Mouse (Mus musculus): ENCODE results near the gene Id3. TPM values are rescaled to one million over a fixed set of nuclear protein-coding genes. Genes with fewer than 3 reads are reported as not detected.

The Id3 gene
- polyA plus RNA-seq, 1 experiment from 2014 or later, result 106 TPM

GRCm38 (mm10) chr4:136129842-136130241 lies 13.5 kb upstream of the Id3 start:
- Histone ChIP-seq H3K4me2 (replicated peaks; ENCODE audit: low read depth) (no peak overlapping the region), H3K27me3 (replicated peaks; ENCODE audit: control insufficient read depth, insufficient read depth, low read length) (peaks cover 4% of the 10 kb centered on the region; the same call in 1 of the 2 replicates), H3K4me1 (replicated peaks; ENCODE audit: control insufficient read depth, insufficient read depth, low read length) (peaks cover 3% of the 10 kb centered on the region; the same call in 1 of the 2 replicates), H3K4me3 (ENCODE audit: low read depth, low read length) (no peak overlapping the region), H3K9ac (ENCODE audit: low read depth, low read length) (no peak overlapping the region), H3K9me3 (ENCODE audit: control insufficient read depth) (no peaks in the 10 kb centered on the region), H3K36me3 (ENCODE audit: control insufficient read depth, insufficient read depth) (no peaks in the 10 kb centered on the region), H3K27ac (ENCODE audit: low read depth, low read length) (no peak overlapping the region)
- TF ChIP-seq CTCF (IDR thresholded peaks at IDR 0.05; ENCODE audit: low read depth), result peak; percentile 35
- no peak for ATAC-seq
- WGBS, result 85% methylated on average over 1 of the region's 1 CpGs

GRCm38 (mm10) chr4:136133801-136134200 lies 9.5 kb upstream of the Id3 start:
- H3K36me3 ChIP-seq (ENCODE audit: control insufficient read depth, insufficient read depth), result no peaks in the 10 kb centered on the region
- no peak overlapping the region for H3K27ac ChIP-seq (ENCODE audit: low read depth, low read length)
- peaks cover 15% of the 10 kb centered on the region; the same call in 1 of the 2 replicates for H3K27me3 ChIP-seq (replicated peaks; ENCODE audit: control insufficient read depth, insufficient read depth, low read length)
- peaks cover 9% of the 10 kb centered on the region; the same call in 1 of the 2 replicates for H3K4me1 ChIP-seq (replicated peaks; ENCODE audit: control insufficient read depth, insufficient read depth, low read length)
- no peaks in the 10 kb centered on the region for H3K9me3 ChIP-seq (ENCODE audit: control insufficient read depth)
- no peak overlapping the region for H3K9ac ChIP-seq (ENCODE audit: low read depth, low read length)
- WGBS, result 50% methylated on average over 9 of the region's 9 CpGs
- TF ChIP-seq CTCF (IDR thresholded peaks at IDR 0.05; ENCODE audit: low read depth), result no peak
- H3K4me3 ChIP-seq (ENCODE audit: low read depth, low read length), result no peak overlapping the region
- ATAC-seq, result no peak
- H3K4me2 ChIP-seq (replicated peaks; ENCODE audit: low read depth), result no peak overlapping the region

DNA sequence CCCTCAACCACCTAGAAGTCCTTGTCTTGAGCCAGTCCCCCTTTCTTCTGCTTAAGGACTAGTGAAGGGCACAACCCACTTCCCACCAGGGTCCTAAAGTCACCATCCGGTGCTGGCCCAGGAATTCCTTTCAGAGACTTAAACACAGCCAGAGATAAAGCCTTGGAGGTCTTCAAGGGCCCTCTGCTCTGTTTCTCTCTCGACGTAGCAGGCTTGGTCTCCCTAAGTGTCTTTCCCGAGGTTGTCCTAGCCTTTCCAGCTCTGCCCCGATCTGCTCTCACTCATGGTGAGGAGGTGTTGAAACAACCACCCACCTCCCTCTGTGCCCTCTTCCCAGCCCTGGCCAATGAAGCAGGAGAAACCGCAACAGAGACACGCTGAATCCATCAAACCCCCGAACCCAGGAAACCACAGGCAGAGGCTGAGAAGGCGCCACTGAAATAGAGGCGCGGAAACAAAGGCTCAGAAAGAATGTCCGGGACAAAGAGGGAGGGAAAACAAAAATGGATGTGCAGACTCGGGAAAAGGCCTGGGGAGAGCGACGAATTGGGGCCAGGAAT lies 8.8 kb upstream of the Id3 start:
- H3K27ac ChIP-seq (ENCODE audit: low read depth, low read length), result peak overlapping the region; percentile 82
- H3K36me3 ChIP-seq (ENCODE audit: control insufficient read depth, insufficient read depth), result no peaks in the 10 kb centered on the region
- H3K4me1 ChIP-seq (replicated peaks; ENCODE audit: control insufficient read depth, insufficient read depth, low read length), result peaks cover 9% of the 10 kb centered on the region; the same call in 1 of the 2 replicates
- H3K4me2 ChIP-seq (replicated peaks; ENCODE audit: low read depth), result peak overlapping the region; percentile 86
- no peak for TF ChIP-seq CTCF (IDR thresholded peaks at IDR 0.05; ENCODE audit: low read depth)
- H3K27me3 ChIP-seq (replicated peaks; ENCODE audit: control insufficient read depth, insufficient read depth, low read length), result peaks cover 15% of the 10 kb centered on the region; the same call in 1 of the 2 replicates
- H3K4me3 ChIP-seq (ENCODE audit: low read depth, low read length), result peak overlapping the region; percentile 42
- no peaks in the 10 kb centered on the region for H3K9me3 ChIP-seq (ENCODE audit: control insufficient read depth)
- WGBS, result 11% methylated on average over 15 of the region's 15 CpGs
- H3K9ac ChIP-seq (ENCODE audit: low read depth, low read length), result peak overlapping the region; percentile 57
- ATAC-seq, result no peak

DNA sequence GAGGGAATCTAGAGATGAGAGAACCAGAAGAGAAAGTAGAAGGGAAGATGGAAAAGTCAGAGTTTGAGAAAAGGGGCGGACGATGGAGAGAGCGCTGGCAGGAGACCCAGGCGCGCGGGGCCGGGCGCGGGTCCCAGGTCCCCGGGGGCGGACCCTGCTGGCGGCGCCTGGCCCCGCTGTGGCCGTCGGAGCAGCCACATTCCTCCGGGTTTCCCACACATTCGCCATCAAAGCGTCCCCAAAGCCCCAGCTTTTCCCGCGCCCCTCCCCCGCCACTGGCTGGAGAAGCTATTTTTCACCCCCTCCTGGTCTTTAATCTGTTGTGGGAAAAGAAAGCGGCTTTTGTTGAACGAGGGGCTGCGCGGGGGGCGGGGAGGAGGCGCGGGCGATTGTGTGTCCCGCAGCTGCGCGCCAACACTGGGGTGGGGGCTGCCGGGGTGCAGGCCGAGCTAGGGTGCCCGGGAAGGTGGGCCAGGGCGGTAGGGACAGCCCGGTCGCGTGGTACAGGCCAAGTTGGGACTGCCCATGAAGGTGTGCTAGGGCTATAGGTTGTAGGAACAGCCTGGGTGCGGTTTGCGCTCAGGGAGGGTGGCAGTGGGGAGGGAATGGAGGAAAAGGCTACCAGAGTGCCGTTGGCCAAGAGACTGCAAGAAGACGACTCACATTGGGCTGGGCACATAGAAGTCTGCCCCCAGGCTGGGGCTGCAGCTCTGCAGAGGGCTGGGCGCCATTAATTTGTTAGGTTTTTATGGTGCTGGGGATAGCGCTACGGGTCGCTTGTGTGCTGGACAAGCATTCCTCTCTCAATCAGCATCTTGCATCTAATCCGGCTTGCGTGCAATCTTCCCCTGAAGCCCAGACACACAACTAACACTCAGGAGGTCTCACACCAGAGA lies 8.1 kb upstream of the Id3 start:
- Histone ChIP-seq H3K9ac (ENCODE audit: low read depth, low read length) (peak overlapping the region; percentile 57), H3K27ac (ENCODE audit: low read depth, low read length) (peak overlapping the region; percentile 82), H3K36me3 (ENCODE audit: control insufficient read depth, insufficient read depth) (no peaks in the 10 kb centered on the region), H3K4me1 (replicated peaks; ENCODE audit: control insufficient read depth, insufficient read depth, low read length) (peaks cover 12% of the 10 kb centered on the region), H3K4me3 (ENCODE audit: low read depth, low read length) (peak overlapping the region; percentile 42), H3K9me3 (ENCODE audit: control insufficient read depth) (no peaks in the 10 kb centered on the region), H3K27me3 (replicated peaks; ENCODE audit: control insufficient read depth, insufficient read depth, low read length) (peaks cover 15% of the 10 kb centered on the region; the same call in 1 of the 2 replicates), H3K4me2 (replicated peaks; ENCODE audit: low read depth) (peak overlapping the region; percentile 86)
- no peak for ATAC-seq
- no peak for TF ChIP-seq CTCF (IDR thresholded peaks at IDR 0.05; ENCODE audit: low read depth)
- WGBS, result 3% methylated on average over 50 of the region's 50 CpGs

DNA sequence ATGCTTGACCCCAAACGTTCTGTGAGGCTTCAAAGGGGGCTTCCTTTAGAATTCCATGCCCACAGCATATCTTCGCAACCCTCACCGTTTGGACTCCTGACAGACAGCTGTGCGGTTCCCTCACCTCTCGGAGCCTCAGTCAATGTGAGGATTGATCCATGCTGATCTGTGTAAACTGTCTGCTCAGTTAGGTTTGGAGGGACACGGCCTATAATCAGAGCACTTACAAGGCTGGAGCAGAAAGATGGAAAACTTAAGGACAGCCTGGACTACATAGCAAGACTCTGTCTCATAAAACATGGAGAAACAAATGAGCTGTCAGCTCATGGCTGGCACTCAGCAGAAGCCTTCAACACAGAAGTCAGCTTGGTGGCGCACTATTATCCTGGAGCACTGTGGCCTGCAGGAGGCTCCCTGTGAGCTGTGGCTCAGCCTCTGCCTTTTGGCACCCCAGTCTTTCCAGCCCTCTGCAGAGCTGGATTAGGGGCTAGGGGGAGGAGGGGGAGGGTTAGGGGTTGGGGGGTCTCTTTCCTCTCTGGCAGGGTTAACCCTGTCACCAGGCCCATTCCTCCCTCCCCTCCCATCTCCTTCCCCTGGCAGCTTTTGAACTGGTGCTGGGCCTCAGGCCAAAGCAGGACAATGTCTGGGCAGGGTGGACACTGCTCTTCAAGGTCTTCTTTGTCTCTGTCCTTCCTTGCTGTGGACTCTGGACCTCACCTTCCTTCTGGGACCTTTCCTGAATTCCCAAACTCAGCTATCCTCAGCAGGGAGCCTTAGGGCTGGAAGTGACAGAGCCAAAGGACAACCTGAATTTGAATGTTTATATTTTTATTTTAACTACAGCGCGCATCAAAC lies 7.2 kb upstream of the Id3 start:
- no peaks in the 10 kb centered on the region for H3K36me3 ChIP-seq (ENCODE audit: control insufficient read depth, insufficient read depth)
- H3K9me3 ChIP-seq (ENCODE audit: control insufficient read depth), result no peaks in the 10 kb centered on the region
- peak overlapping the region; percentile 82; the same call in 1 of the 2 replicates for H3K27ac ChIP-seq (ENCODE audit: low read depth, low read length)
- 58% methylated on average over 9 of the region's 9 CpGs for WGBS
- ATAC-seq, result no peak
- H3K4me3 ChIP-seq (ENCODE audit: low read depth, low read length), result peak overlapping the region; percentile 42; the same call in 1 of the 2 replicates
- no peak overlapping the region; the same call in 1 of the 2 replicates for H3K4me2 ChIP-seq (replicated peaks; ENCODE audit: low read depth)
- no peak overlapping the region for H3K9ac ChIP-seq (ENCODE audit: low read depth, low read length)
- H3K27me3 ChIP-seq (replicated peaks; ENCODE audit: control insufficient read depth, insufficient read depth, low read length), result peaks cover 15% of the 10 kb centered on the region; the same call in 1 of the 2 replicates
- TF ChIP-seq CTCF (IDR thresholded peaks at IDR 0.05; ENCODE audit: low read depth), result peak; percentile 46
- peaks cover 18% of the 10 kb centered on the region for H3K4me1 ChIP-seq (replicated peaks; ENCODE audit: control insufficient read depth, insufficient read depth, low read length)

Data from intestine, postnatal 0 days (tissue).